ENCODE assay signal across 25 mouse cellular contexts in genomic region chr19:10429371-10429770, GRCm38 (mm10). TPM values are rescaled to one million over a fixed set of nuclear protein-coding genes. Genes with fewer than 3 reads are reported as not detected.
A peak's percentile ranks its signal among the peaks of the same experiment; 100 is the strongest.
DNase-seq lines count a peak whose midpoint lies in the region; ATAC-seq lines count a peak whose summit lies in the region.
"Had no signal": no experiment of that assay in that cellular context is flagged by ENCODE, and none has a peak within 500 bp of the region (broad histone marks: within the 10 kb centered on the region; RNA-seq: fewer than 3 reads in every experiment).

No protein-coding gene starts in this region.

- WGBS in heart, embryonic 11.5 days (ENCODE audit: insufficient replicate concordance), result 80% methylated on average over 8 of the region's 8 CpGs
- WGBS in limb, embryonic 12.5 days, result 87% methylated on average over 8 of the region's 8 CpGs
- 92% methylated on average over 8 of the region's 8 CpGs for WGBS in limb, embryonic 10.5 days
- 70% methylated on average over 8 of the region's 8 CpGs for WGBS in limb, embryonic 15.5 days

- no peaks in the 10 kb centered on the region for H3K36me3 ChIP-seq in heart, embryonic 11.5 days (ENCODE audit: control insufficient read depth, insufficient read depth, low read length)
- no peaks in the 10 kb centered on the region for H3K36me3 ChIP-seq in limb, embryonic 12.5 days
- H3K36me3 ChIP-seq in limb, embryonic 10.5 days, result no peaks in the 10 kb centered on the region
- no peaks in the 10 kb centered on the region for H3K36me3 ChIP-seq in limb, embryonic 15.5 days
- H3K36me3 ChIP-seq: embryonic facial prominence, embryonic 13.5 days; forebrain, embryonic 10.5 days; liver, embryonic 13.5 days; stomach, embryonic 15.5 days had no signal

- no peak overlapping the region for H3K27ac ChIP-seq in heart, embryonic 11.5 days (ENCODE audit: low read depth, low read length)
- 0 out of 2 replicates have a peak overlapping the region, but pooled peaks have one; percentile 9 for H3K27ac ChIP-seq in limb, embryonic 12.5 days
- no peak overlapping the region for H3K27ac ChIP-seq in limb, embryonic 10.5 days
- peak overlapping the region; percentile 51 for H3K27ac ChIP-seq in limb, embryonic 15.5 days
- H3K27ac ChIP-seq: embryonic facial prominence, embryonic 13.5 days; hindbrain, embryonic 13.5 days; liver, embryonic 13.5 days had no signal

- H3K4me2 ChIP-seq in heart, embryonic 11.5 days, result no peak overlapping the region
- no peak overlapping the region for H3K4me2 ChIP-seq in limb, embryonic 12.5 days
- no peak overlapping the region for H3K4me2 ChIP-seq in limb, embryonic 15.5 days
- H3K4me2 ChIP-seq: embryonic facial prominence, embryonic 13.5 days; hindbrain, embryonic 13.5 days; liver, embryonic 13.5 days; stomach, embryonic 15.5 days had no signal

- H3K9me3 ChIP-seq in heart, embryonic 11.5 days (replicated peaks; ENCODE audit: control insufficient read depth, low read length), result no peaks in the 10 kb centered on the region
- H3K9me3 ChIP-seq in limb, embryonic 12.5 days, result no peaks in the 10 kb centered on the region
- no peaks in the 10 kb centered on the region for H3K9me3 ChIP-seq in limb, embryonic 10.5 days (replicated peaks)
- H3K9me3 ChIP-seq in limb, embryonic 15.5 days, result no peaks in the 10 kb centered on the region
- H3K9me3 ChIP-seq: embryonic facial prominence, embryonic 13.5 days; forebrain, embryonic 10.5 days; hindbrain, embryonic 13.5 days; liver, embryonic 13.5 days; stomach, embryonic 15.5 days had no signal

- H3K4me3 ChIP-seq in heart, embryonic 11.5 days (ENCODE audit: low read depth, low read length), result no peak overlapping the region
- H3K4me3 ChIP-seq in limb, embryonic 12.5 days (replicated peaks), result no peak overlapping the region
- H3K4me3 ChIP-seq in limb, embryonic 10.5 days, result no peak overlapping the region
- H3K4me3 ChIP-seq in limb, embryonic 15.5 days, result no peak overlapping the region
- H3K4me3 ChIP-seq: embryonic facial prominence, embryonic 13.5 days; forebrain, embryonic 10.5 days; hindbrain, embryonic 13.5 days; left cerebral cortex, adult 2 months; liver, embryonic 13.5 days; stomach, embryonic 15.5 days had no signal

- peaks cover 24% of the 10 kb centered on the region for H3K4me1 ChIP-seq in heart, embryonic 11.5 days (ENCODE audit: control insufficient read depth, insufficient read depth, low read length)
- H3K4me1 ChIP-seq in limb, embryonic 12.5 days (replicated peaks), result peaks cover 41% of the 10 kb centered on the region
- H3K4me1 ChIP-seq in limb, embryonic 10.5 days, result peaks cover 52% of the 10 kb centered on the region
- peaks cover 52% of the 10 kb centered on the region for H3K4me1 ChIP-seq in limb, embryonic 15.5 days

- H3K9ac ChIP-seq in heart, embryonic 11.5 days (ENCODE audit: low read depth, low read length), result no peak overlapping the region
- no peak overlapping the region for H3K9ac ChIP-seq in limb, embryonic 12.5 days (replicated peaks)
- no peak overlapping the region for H3K9ac ChIP-seq in limb, embryonic 15.5 days
- H3K9ac ChIP-seq: hindbrain, embryonic 13.5 days; liver, embryonic 13.5 days; stomach, embryonic 15.5 days had no signal

- peak; percentile 64 for DNase-seq in cerebellum, adult 11-12 months
- peak; percentile 93 for DNase-seq in heart, adult 11 months
- DNase-seq in limb, embryonic 10.5 days (ENCODE audit: low spot score), result no peak
- DNase-seq in right cerebral cortex, postnatal 10 days (ENCODE audit: low spot score in 2 of 2), result no peak
- DNase-seq: adrenal gland, adult 2 months; adrenal gland, postnatal 36 days; kidney, adult 9 months; kidney, postnatal 10 days; liver, embryonic 13.5 days; midbrain, embryonic 14.5 days; right cerebral cortex, postnatal 25 days had no signal

- peaks cover 39% of the 10 kb centered on the region for H3K27me3 ChIP-seq in heart, embryonic 11.5 days (ENCODE audit: control insufficient read depth, insufficient read depth, low read length)
- H3K27me3 ChIP-seq in limb, embryonic 12.5 days, result peaks cover 31% of the 10 kb centered on the region
- H3K27me3 ChIP-seq in limb, embryonic 10.5 days (ENCODE audit: low read depth, poor library complexity, severe bottlenecking), result peaks cover 28% of the 10 kb centered on the region
- peaks cover 18% of the 10 kb centered on the region for H3K27me3 ChIP-seq in limb, embryonic 15.5 days

- no peak for ATAC-seq in cerebellum, adult (ENCODE audit: insufficient number of reproducible peaks, low FRiP score, low TSS enrichment)
- ATAC-seq in heart, embryonic 11.5 days (replicated peaks; ENCODE audit: insufficient number of reproducible peaks, low FRiP score, low TSS enrichment), result no peak
- ATAC-seq in limb, embryonic 12.5 days (ENCODE audit: insufficient number of reproducible peaks, insufficient read depth, low FRiP score, low TSS enrichment, low read depth), result no peak
- no peak for ATAC-seq in limb, embryonic 15.5 days (ENCODE audit: insufficient number of reproducible peaks, low FRiP score, low TSS enrichment, low read depth)
- ATAC-seq: activated CD4-positive, CD25-positive, alpha-beta regulatory T cell, adult 4 months; forebrain, embryonic 16.5 days; intestine, embryonic 16.5 days; lung, postnatal 0 days had no signal

RNA-seq across cellular contexts. Expression of gene Lrrc10b, which starts 27.9 kb away (rescaled TPM):
- 0.19 TPM in 1 of 2 replicates, not detected in the other for polyA plus RNA-seq in heart, embryonic 11.5 days (2014; fragmentation: Nextera tagmentation; extraction: Ambion mirVana)
- 0.10 and 0.26 TPM in 2 replicates for polyA plus RNA-seq in limb, embryonic 12.5 days (2016; fragmentation: Nextera tagmentation; extraction: Ambion mirVana)
- 0.11 TPM in 1 of 2 replicates, not detected in the other for polyA plus RNA-seq in limb, embryonic 10.5 days (2016; fragmentation: Nextera tagmentation; extraction: Ambion mirVana)
- 0.46 and 0.68 TPM in 2 replicates for polyA plus RNA-seq in limb, embryonic 15.5 days (2015; fragmentation: Nextera tagmentation; extraction: Ambion mirVana)
- polyA plus RNA-seq: activated CD4-positive, CD25-positive, alpha-beta regulatory T cell, adult 4 months had no signal

RNA-seq across cellular contexts. Expression of gene Syt7, which starts 40.5 kb away (rescaled TPM):
- 1.2 and 2.0 TPM in 2 replicates for polyA plus RNA-seq in heart, embryonic 11.5 days (2014; fragmentation: Nextera tagmentation; extraction: Ambion mirVana)
- polyA plus RNA-seq in limb, embryonic 12.5 days (2016; fragmentation: Nextera tagmentation; extraction: Ambion mirVana), result 0.33 and 0.84 TPM in 2 replicates
- polyA plus RNA-seq in limb, embryonic 10.5 days (2016; fragmentation: Nextera tagmentation; extraction: Ambion mirVana), result 0.33 and 0.41 TPM in 2 replicates
- polyA plus RNA-seq in limb, embryonic 15.5 days (2015; fragmentation: Nextera tagmentation; extraction: Ambion mirVana), result 1.3 and 1.4 TPM in 2 replicates

RNA-seq across cellular contexts. Expression of gene Ppp1r32, which starts 53.4 kb away (rescaled TPM):
- not detected in 2 replicates for polyA plus RNA-seq in heart, embryonic 11.5 days (2014; fragmentation: Nextera tagmentation; extraction: Ambion mirVana)
- not detected in 2 replicates for polyA plus RNA-seq in limb, embryonic 12.5 days (2016; fragmentation: Nextera tagmentation; extraction: Ambion mirVana)
- polyA plus RNA-seq in limb, embryonic 10.5 days (2016; fragmentation: Nextera tagmentation; extraction: Ambion mirVana), result not detected in 2 replicates
- polyA plus RNA-seq in limb, embryonic 15.5 days (2015; fragmentation: Nextera tagmentation; extraction: Ambion mirVana), result 0.13 and 0.30 TPM in 2 replicates
- polyA plus RNA-seq: heart, embryonic 14.5 days; liver, embryonic 13.5 days had no signal

Comparison
In these comparisons a context has a peak if more than half of its experiments do, and no peak if none do; other contexts are left out.
1. H3K27ac ChIP-seq: peak in limb, embryonic 12.5 days (single experiment) and limb, embryonic 15.5 days (single experiment); none in heart, embryonic 11.5 days (single experiment) and limb, embryonic 10.5 days (single experiment).
2. DNase-seq: peak in cerebellum, adult 11-12 months (single experiment) and heart, adult 11 months (single experiment); none in limb, embryonic 10.5 days (single experiment) and right cerebral cortex, postnatal 10 days (0 of 2).